Mouse (Mus musculus) neural tube, embryonic 13.5 days (tissue): ENCODE results near the gene C87977. TPM values are rescaled to one million over a fixed set of nuclear protein-coding genes. Genes with fewer than 3 reads are reported as not detected.
"Not testable (repeated sequence)": the region's sequence is repeated elsewhere in the genome, so short reads cannot be mapped to it uniquely, and the experiment has no call there.

ENCODE experiments used
- ATAC-seq: fragments of 200-750 bp; cut with Nextera tagmentation; 2 replicates; pipeline ENCODE4 v1.8.0; 2017; ENCODE audit warnings: low read depth, mild to moderate bottlenecking, moderate TSS enrichment, moderate library complexity
- H3K27ac ChIP-seq: fragments of 300-500 bp; sonication (generic); replicated peaks from 2 replicates; pipeline ENCODE4 v1.5.1; 2015; ENCODE audit warnings: moderate library complexity, mild to moderate bottlenecking, inconsistent platforms
- H3K27me3 ChIP-seq: fragments of 300-500 bp; sonication (generic); 2 replicates; pipeline ENCODE4 v1.6.1; 2015; ENCODE audit warnings: mild to moderate bottlenecking, inconsistent platforms
- H3K36me3 ChIP-seq: fragments of 300-500 bp; sonication (generic); 2 replicates; pipeline ENCODE4 v1.6.1; 2015; ENCODE audit warnings: mild to moderate bottlenecking, inconsistent platforms
- H3K4me1 ChIP-seq: fragments of 300-500 bp; sonication (generic); replicated peaks from 2 replicates; pipeline ENCODE4 v1.6.1; 2015; ENCODE audit warnings: inconsistent platforms
- H3K4me2 ChIP-seq: fragments of 300-500 bp; sonication (generic); 2 replicates; pipeline ENCODE4 v1.6.1; 2015; ENCODE audit warnings: inconsistent platforms, mild to moderate bottlenecking, moderate library complexity
- H3K4me3 ChIP-seq: fragments of 300-500 bp; sonication (generic); 2 replicates; pipeline ENCODE4 v1.5.1; 2015; ENCODE audit warnings: mild to moderate bottlenecking, inconsistent platforms
- H3K9ac ChIP-seq: fragments of 300-500 bp; sonication (generic); 2 replicates; pipeline ENCODE4 v1.6.1; 2015; ENCODE audit warnings: moderate library complexity, mild to moderate bottlenecking, inconsistent platforms
- H3K9me3 ChIP-seq: fragments of 300-500 bp; sonication (generic); 2 replicates; pipeline ENCODE4 v1.6.1; 2016; ENCODE audit warnings: inconsistent platforms
- WGBS: fragments of 180-500 bp; shearing (Covaris S2); methylation state at CpG from one replicate; pipeline ENCODE4 v1.1.7; 2015; 5-methylcytosine and 5-hydroxymethylcytosine counted together
- polyA plus RNA-seq: library from polyadenylated mRNA; unstranded; fragments of >200 nt; fragmentation: Nextera tagmentation; extraction: Ambion mirVana; gene quantifications from 2 replicates; pipeline ENCODE4 v1.2.1, GENCODE M21; 2015

The C87977 gene
- not detected in 2 replicates for polyA plus RNA-seq

- WGBS = 100% methylated on average over 1 of the region's 1 CpGs
- H3K9ac ChIP-seq, H3K4me1 ChIP-seq, H3K4me2 ChIP-seq, H3K27me3 ChIP-seq, H3K36me3 ChIP-seq, H3K4me3 ChIP-seq, H3K27ac ChIP-seq, ATAC-seq: not testable (repeated sequence)
- H3K9me3 ChIP-seq = peaks cover 10% of the 10 kb centered on the region
Observed at GRCm38 (mm10) chr4:144213218-144213617, at the start of gene C87977. C87977 (minus strand) TSS chr4:144213318.

DNA sequence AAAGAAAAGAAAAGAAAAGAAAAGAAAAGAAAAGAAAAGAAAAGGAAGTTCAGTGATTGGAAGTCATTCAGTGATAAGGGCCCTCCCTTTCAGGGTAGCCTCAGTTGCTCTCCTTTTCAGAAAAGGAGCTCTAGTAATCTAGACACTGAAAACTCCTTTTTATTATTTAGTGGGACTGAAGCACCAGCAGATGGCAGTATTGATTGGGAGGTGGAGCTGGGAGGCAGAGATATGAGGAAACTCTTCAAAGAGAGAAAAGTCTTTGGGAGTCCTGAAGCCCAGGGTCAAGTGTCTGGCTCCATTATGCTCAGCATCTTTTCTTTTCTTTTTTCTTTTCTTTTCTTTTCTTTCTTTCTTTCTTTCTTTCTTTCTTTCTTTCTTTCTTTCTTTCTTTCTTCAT, 41.6 kb upstream of the C87977 start:
- H3K27me3 ChIP-seq, ATAC-seq, H3K4me2 ChIP-seq, H3K27ac ChIP-seq, H3K9me3 ChIP-seq, H3K9ac ChIP-seq, H3K4me1 ChIP-seq, H3K36me3 ChIP-seq, H3K4me3 ChIP-seq: not testable (repeated sequence)

GRCm38 (mm10) chr4:144190419-144190818, 22.7 kb downstream of the C87977 start, which contains the start of gene Oog2:
Oog2 (plus strand) TSS chr4:144190719.
- H3K27ac ChIP-seq = no peak within 1 kb of the TSS
- H3K4me1 ChIP-seq = no peaks in the 10 kb centered on the region
- no peaks in the 10 kb centered on the region for H3K36me3 ChIP-seq
- 67% methylated on average over 1 of the region's 1 CpGs for WGBS
- no peak within 1 kb of the TSS for H3K9ac ChIP-seq
- H3K9me3 ChIP-seq = peaks cover 48% of the 10 kb centered on the region
- no peak for ATAC-seq
- no peak within 1 kb of the TSS for H3K4me2 ChIP-seq
- H3K4me3 ChIP-seq = no peak within 1 kb of the TSS
- H3K27me3 ChIP-seq = no peaks in the 10 kb centered on the region

DNA sequence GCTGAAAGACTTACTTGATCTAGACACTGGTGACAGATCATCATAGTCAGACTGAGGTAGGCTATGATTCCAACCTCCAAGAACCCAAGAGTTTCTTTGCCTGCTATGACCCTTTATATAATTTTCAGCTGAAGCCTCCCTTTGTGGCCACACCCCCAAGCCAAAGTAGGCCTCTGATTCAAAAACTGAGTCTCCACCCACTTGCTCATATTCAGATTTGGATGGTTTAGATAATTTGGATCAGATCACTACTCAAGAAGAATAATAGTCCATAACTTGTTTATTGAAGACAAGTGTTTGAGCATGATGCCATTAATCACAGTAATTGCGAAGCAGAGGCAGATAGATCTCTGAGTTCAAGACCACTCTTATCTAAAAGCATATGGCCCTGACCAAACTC, 50.6 kb downstream of the C87977 start, which contains the start of gene Oog3:
Gene Oog3, minus strand, starts transcription at position 101 of the 400 bp plus-strand sequence.
- ATAC-seq = no peak
- H3K27ac ChIP-seq = no peak within 1 kb of the TSS
- no peak within 1 kb of the TSS for H3K4me2 ChIP-seq
- WGBS = 89% methylated on average over 1 of the region's 1 CpGs
- H3K9ac ChIP-seq = no peak within 1 kb of the TSS
- peaks cover 52% of the 10 kb centered on the region for H3K9me3 ChIP-seq
- no peaks in the 10 kb centered on the region for H3K4me1 ChIP-seq
- H3K4me3 ChIP-seq = no peak within 1 kb of the TSS
- H3K27me3 ChIP-seq = no peaks in the 10 kb centered on the region
- no peaks in the 10 kb centered on the region for H3K36me3 ChIP-seq

Other genes with a start within 250 kb of the C87977 start
- gene Gm13101, start 246.4 kb downstream of the C87977 start, polyA plus RNA-seq = not detected in 2 replicates
- not detected in 2 replicates for gene Pramef17, start 218.9 kb downstream of the C87977 start, polyA plus RNA-seq
- gene Pramel4, start 154.2 kb downstream of the C87977 start, polyA plus RNA-seq = not detected in 2 replicates
- gene Gm13102, start 106.8 kb downstream of the C87977 start, polyA plus RNA-seq = not detected in 2 replicates
- gene Oog3, start 50.7 kb downstream of the C87977 start, polyA plus RNA-seq = not detected in 2 replicates
- not detected in 2 replicates for gene Oog2, start 22.6 kb downstream of the C87977 start, polyA plus RNA-seq
- gene Pramel5, start 67.2 kb upstream of the C87977 start, polyA plus RNA-seq = not detected in 2 replicates
- not detected in 2 replicates for gene Gm13128, start 116.9 kb upstream of the C87977 start, polyA plus RNA-seq
- not detected in 2 replicates for gene Gm13119, start 144.6 kb upstream of the C87977 start, polyA plus RNA-seq
- gene Pramef20, start 164.6 kb upstream of the C87977 start, polyA plus RNA-seq = not detected in 2 replicates
- gene Pramef12, start 195.1 kb upstream of the C87977 start, polyA plus RNA-seq = not detected in 2 replicates
- not detected in 2 replicates for gene 1700012P22Rik, start 225.5 kb upstream of the C87977 start, polyA plus RNA-seq
- gene Gm9944, start 240.0 kb upstream of the C87977 start, polyA plus RNA-seq = not detected in 2 replicates